Mouse (Mus musculus): ENCODE measurements at regions not wholly inside any gene's neighbourhood (a gene's known extent, or its start where the extent isn't known, plus 50 kb on each side); places are given as distances from the start of the nearest gene placed in this dataset.

DNA sequence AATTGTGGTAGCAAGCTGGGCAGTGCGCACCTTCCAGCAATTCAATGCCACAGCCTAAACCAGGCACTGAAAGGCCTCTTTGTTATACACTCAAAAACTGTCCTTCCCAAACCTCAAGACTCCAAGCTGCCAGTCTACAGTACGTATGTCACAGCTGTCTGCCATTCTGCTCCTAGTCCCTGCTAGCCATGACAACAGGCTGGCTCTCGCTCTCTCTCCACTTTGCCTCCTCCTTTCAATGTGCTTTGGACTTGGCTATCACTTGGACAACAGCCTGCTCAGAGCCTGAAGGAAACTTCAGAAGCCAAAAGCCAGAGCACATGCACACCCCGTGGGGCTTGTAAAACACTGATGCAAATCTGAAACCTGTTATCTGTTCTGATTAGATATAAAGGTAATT, 125.9 kb upstream of the Plcz1 start:
- no peak for DNase-seq

GRCm38 (mm10) chr6:140162729-140163128, 121.5 kb upstream of the Plcz1 start:
- no peak for DNase-seq

GRCm38 (mm10) chr6:140161482-140161881, 120.2 kb upstream of the Plcz1 start:
- no peak for DNase-seq

DNA sequence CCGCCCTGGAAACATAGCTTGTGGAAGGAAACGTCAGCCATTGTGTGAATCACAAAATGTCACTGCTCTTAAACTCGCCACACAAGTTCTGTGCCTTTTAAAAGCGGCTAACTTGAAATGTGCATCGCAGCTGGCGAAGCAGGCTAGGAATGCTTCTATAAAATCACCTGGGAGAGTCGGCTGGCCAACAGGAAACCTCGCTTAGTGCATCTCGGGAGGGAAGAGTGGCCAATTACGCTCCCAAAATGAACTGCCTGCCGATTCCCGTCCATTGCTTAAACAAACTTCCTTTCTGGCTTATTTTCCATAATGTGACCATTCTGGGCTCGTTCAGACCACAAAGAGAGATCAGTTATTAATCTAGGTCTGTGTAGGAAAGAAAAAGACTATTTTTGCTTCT, 119.7 kb upstream of the Plcz1 start:
- DNase-seq, result no peak

- DNase-seq, result no peak
Measured at GRCm38 (mm10) chr6:140158986-140159385, 117.7 kb upstream of the Plcz1 start.

DNA sequence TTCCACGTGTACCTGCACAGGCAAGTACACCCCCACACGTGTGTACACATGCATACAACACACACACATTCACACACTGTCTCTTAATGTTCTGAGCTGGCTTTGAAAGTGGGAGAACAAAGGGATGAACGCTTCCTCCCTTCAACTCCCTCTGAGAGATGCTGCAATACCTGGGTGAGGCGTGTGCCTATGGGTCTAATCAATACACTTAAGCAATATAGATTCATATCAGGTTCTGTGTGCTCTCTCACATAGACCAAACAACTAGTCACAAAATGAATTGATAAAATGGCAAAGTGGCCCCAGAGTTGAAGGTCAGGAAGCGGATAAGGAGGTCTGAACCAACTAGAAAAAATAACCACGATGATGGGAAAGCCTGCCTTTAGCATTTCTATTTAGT, 116.1 kb upstream of the Plcz1 start:
- no peak for DNase-seq

DNA sequence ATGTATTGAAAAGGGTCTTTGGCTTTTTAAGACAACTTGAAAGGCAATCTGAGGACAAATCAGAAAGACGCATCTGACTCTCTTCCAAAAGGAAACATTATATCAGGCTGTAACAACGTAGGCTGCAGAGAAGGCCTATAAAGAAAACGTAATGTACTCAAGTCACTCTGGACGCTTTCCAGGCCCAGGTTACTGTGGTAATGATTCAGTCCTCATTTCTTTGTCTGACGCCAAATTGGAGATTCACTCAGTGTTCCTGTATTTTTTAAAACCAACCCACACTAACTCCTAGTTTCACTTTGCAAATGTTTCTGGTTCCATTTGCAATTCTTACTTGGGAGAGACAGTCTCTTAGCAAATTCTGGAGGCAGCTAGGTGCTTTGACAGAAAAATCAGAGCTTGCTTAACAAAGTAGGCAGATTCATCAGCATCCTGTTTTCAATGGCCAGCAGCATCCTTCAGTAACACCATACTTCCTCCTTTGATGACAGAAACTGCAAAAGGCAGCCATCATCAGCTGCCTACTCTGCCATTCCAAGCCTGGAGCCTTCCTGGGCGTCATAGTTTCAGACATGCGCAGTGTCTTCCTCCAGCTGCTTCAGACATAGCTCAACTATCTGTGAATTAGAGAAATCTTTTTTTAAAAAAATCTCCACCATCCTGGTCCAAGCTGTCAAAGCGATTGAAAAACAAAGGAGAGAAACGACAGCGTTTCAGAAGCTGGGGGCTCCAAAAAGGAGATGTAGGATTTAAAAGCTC, 111.3 kb upstream of the Plcz1 start:
- no peak for DNase-seq

- no peak for DNase-seq
Measured at GRCm38 (mm10) chr6:140148628-140149245, 107.5 kb upstream of the Plcz1 start.

- no peak for DNase-seq
Measured at GRCm38 (mm10) chr6:140148138-140148537, 106.9 kb upstream of the Plcz1 start.

DNA sequence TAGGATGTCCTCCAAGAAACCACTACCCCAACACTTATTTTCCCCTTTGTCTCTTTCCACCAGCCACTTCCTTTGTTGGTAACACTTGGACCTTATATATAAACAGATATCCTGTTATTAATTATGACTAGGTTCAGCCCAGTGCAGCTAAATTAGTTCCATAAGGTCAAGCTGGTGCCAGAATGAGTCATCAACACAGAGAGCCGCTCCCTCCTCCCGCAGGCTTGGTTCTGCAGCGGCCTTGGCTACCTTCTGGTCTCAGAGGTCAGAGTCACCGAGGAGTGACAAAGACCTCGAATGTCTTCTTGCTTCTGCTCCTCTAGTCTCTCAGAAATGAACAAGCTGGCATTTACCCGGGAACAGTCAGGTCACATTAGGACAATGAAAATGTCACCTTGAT, 106.5 kb upstream of the Plcz1 start:
- no peak for DNase-seq

GRCm38 (mm10) chr6:140133734-140134133, 92.5 kb upstream of the Plcz1 start:
- no peak for DNase-seq

DNA sequence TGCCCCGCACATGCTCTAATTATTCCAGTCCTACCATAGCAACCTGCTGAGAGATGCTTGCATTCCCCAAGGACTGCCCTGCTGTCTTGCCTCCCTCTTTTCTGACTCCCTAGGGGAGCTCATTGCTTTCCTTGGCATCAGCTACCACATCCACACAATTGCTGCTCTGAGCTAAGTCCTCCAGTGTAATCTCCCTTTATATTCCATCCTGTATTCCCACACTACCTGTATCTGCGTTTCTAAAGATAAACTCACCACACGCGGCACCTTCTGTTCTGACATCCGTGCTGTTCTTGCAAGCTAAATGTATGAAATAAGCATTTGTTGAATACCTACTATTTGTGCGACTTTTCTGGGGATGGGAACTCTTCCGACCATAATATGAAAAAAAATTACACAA, 85.4 kb upstream of the Plcz1 start:
- DNase-seq, result no peak

GRCm38 (mm10) chr6:140114024-140114423, 72.8 kb upstream of the Plcz1 start:
- no peak for DNase-seq

DNA sequence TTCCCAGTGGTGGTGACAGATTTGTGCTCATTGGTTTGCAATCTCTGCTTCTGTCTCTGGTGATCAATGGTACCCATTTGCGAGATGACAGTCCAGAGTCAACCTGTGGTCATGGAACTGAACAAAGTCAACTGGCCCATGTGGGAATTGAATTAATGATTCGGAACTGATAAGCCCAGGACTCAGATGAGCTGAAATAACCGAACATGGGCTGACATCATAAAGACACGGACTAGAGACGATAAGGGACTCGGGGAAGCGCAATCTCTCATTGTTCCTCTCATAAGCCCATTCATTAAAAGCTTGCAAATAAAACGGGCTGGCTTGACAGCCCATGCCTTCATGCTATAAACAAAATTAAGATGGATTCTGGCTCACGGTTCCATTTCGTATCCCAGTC, 70.8 kb upstream of the Plcz1 start:
- DNase-seq, result no peak

- no peak for DNase-seq
Measured at GRCm38 (mm10) chr6:140108083-140108482, 66.8 kb upstream of the Plcz1 start.

DNA sequence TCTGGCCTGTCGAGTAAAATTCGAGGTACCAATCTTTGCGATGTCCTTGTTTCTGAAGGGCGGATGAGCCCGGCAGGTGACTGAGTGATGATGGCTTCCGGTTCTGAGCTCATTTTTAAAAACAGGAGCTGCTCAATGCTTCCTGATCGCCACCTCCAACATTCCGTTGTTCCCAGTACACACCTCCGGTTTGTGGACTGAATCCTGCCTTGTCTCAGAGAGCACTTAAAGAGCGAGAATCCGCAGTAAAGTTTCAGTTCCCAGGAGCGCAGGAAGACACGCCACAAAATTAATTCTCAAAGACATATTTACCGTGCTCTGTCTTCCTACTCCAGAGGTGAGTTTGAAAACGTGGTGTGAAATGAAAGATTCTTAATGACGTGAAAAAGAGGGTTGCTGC, 66.4 kb upstream of the Plcz1 start:
- no peak for DNase-seq

DNA sequence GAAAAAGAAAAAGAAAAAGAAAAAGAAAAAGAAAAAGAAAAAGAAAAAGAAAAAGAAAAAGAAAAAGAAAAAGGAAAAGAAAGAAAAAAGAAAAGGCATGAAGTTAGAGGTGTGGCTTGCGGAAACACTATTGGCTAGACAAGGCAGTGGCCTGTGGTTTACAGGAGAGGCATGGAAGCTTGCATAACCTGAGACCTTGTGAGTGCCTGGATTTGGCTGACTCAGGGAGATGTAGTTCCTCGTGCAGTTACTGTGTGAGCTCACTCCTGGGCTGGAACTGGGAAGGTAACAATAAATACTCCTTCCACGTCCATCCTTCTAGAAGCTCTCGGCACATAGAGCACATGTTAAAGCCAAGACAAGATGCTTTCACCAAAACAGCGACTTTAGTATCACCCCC, 64.9 kb upstream of the Plcz1 start:
- no peak for DNase-seq

DNA sequence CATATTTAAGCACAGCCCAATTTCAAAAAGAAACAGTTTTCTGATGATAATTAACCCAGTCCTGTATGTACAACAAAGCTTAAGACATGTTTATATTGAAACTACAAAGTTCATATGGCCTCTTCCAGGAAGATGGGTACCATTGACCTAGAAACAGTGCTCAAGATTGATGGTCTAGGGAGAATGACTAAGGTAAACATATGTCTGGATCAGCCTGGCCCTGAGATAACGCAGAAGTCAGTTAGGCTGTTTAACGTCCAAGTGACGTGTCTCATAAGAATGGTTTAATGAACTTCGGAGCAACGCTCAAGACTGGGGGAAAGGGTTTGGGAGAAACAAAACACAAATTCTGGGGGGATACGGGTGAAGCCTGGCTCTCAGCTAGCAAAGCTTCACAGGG, 60.8 kb upstream of the Plcz1 start:
- DNase-seq, result no peak

DNA sequence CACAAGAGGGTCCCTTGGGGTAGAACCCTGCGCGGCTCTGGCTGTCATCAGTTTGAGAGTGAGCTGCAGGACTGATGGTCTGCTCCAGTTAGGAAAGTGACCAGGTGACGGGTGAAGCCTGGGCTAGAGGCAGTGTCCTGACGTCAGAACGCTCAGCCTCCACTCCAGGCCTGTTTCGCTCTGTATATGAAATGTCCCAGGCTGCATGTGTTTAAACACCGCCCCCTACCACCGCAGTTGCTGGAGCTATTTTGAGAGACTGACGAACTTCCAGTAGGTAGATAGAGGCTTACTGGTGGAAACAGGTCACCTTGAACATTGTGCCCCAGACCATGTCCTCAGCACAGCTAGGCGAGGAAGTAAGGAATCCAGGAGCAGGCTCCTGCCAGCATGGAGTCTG, 54.2 kb upstream of the Plcz1 start:
- no peak for DNase-seq
